ENCODE assay signal across 35 mouse cellular contexts in genomic region chr8:9808596-9808995, GRCm38 (mm10). TPM values are rescaled to one million over a fixed set of nuclear protein-coding genes. Genes with fewer than 3 reads are reported as not detected.
DNase-seq lines count a peak whose midpoint lies in the region; ATAC-seq and TF ChIP-seq lines count a peak whose summit lies in the region.
"Had no signal": no experiment of that assay in that cellular context is flagged by ENCODE, and none has a peak within 500 bp of the region (broad histone marks: within the 10 kb centered on the region; RNA-seq: fewer than 3 reads in every experiment).

No protein-coding gene starts in this region.

- no peak for ATAC-seq in granulocyte monocyte progenitor cell, adult 5-6 weeks (replicated peaks; ENCODE audit: poor library complexity, severe bottlenecking)
- ATAC-seq: forebrain, embryonic 15.5 days; midbrain, embryonic 15.5 days had no signal

- DNase-seq in layer of hippocampus, adult 2 months (ENCODE audit: low spot score in 2 of 2): no peak
- no peak for DNase-seq in layer of hippocampus, adult 9-11 months
- DNase-seq in thymus, postnatal 36 days: peak; percentile 3 to 5
- DNase-seq in thymus, adult 18-20 months: no peak
- peak; percentile 62 for DNase-seq in R1 (ENCODE audit: low read depth, low spot score)
- DNase-seq in thymus, postnatal 4 days: peak; percentile 26
- DNase-seq in spleen, postnatal 10 days (ENCODE audit: low spot score in 2 of 2): no peak
- DNase-seq: adrenal gland, adult 8-10 months; cerebellum, adult 9-10 months; cerebellum, postnatal 36 days; embryo, embryonic 11 days; gastrocnemius, postnatal 25 days; heart, adult 2 months; heart, postnatal 10 days; kidney, adult 2 months; layer of hippocampus, postnatal 36 days; lung, embryonic 14.5 days; lung, postnatal 14 days; right cerebral cortex, postnatal 4 days had no signal

- no peak overlapping the region for H3K27ac ChIP-seq in layer of hippocampus, adult 2 months
- H3K27ac ChIP-seq: embryonic facial prominence, embryonic 12.5 days; forebrain, embryonic 10.5 days; forebrain, embryonic 15.5 days; heart, adult 2 months; heart, embryonic 13.5 days; hindbrain, embryonic 15.5 days; limb, embryonic 10.5 days; limb, embryonic 15.5 days; liver, embryonic 15.5 days; midbrain, embryonic 15.5 days had no signal

- TF ChIP-seq CTCF in layer of hippocampus, adult 2 months (conservative IDR thresholded peaks at IDR 0.05): peak; percentile 24

- H3K4me3 ChIP-seq in layer of hippocampus, adult 2 months: no peak overlapping the region
- H3K4me3 ChIP-seq: embryonic facial prominence, embryonic 12.5 days; forebrain, embryonic 10.5 days; forebrain, embryonic 15.5 days; heart, adult 2 months; heart, embryonic 13.5 days; hindbrain, embryonic 15.5 days; limb, embryonic 10.5 days; limb, embryonic 15.5 days; liver, embryonic 15.5 days; midbrain, embryonic 15.5 days had no signal

RNA-seq across cellular contexts. Expression of gene Fam155a, which starts 37.6 kb away (rescaled TPM):
- 100 to 1,000 TPM; 123 to 128 TPM for total RNA-seq in layer of hippocampus, adult 2 months (2021)
- not detected in 2 replicates for total RNA-seq in granulocyte monocyte progenitor cell, adult 5-6 weeks (2014; fragmentation: Nextera tagmentation)
- not detected in 2 replicates for total RNA-seq in granulocyte monocyte progenitor cell, adult 5-6 weeks (2017)
- total RNA-seq: gastrocnemius, adult 18-20 months; heart, adult 2 months; heart, postnatal 10 days; hematopoietic stem cell, adult 5-6 weeks; neutrophil, adult 5-6 weeks had no signal

RNA-seq across cellular contexts. Expression of gene Gm10217, which starts 55.5 kb away (rescaled TPM):
- total RNA-seq in layer of hippocampus, adult 2 months (2021): not detected
- total RNA-seq in granulocyte monocyte progenitor cell, adult 5-6 weeks (2014; fragmentation: Nextera tagmentation): not detected in 2 replicates
- total RNA-seq in granulocyte monocyte progenitor cell, adult 5-6 weeks (2017): not detected in 2 replicates
- total RNA-seq: adrenal gland, adult 8-10 months; adrenal gland, postnatal 4 days; G1E; gastrocnemius, adult 18-20 months; gastrocnemius, postnatal 25 days; heart, adult 2 months; heart, postnatal 10 days; hematopoietic stem cell, adult 5-6 weeks; layer of hippocampus, adult 8-10 months; layer of hippocampus, postnatal 36 days; neutrophil, adult 5-6 weeks had no signal

Comparison
In these comparisons a context has a peak if more than half of its experiments do, and no peak if none do; other contexts are left out.
1. DNase-seq: peak in thymus, postnatal 36 days (2 of 2), R1 (single experiment) and thymus, postnatal 4 days (single experiment); none in layer of hippocampus, adult 2 months (0 of 2), layer of hippocampus, adult 9-11 months (single experiment), thymus, adult 18-20 months (0 of 2) and spleen, postnatal 10 days (0 of 2).
2. RNA of gene Fam155a, which starts 37.6 kb away (total RNA-seq): 123 to 128 TPM in layer of hippocampus, adult 2 months; not detected in granulocyte monocyte progenitor cell, adult 5-6 weeks; every median in the first group is over 100 times any median in the second.